Mouse (Mus musculus) hindbrain, embryonic 13.5 days (tissue): ENCODE measurements around the gene Tjp3. TPM values are rescaled to one million over a fixed set of nuclear protein-coding genes. Genes with fewer than 3 reads are reported as not detected.
"Not testable (repeated sequence)": the region's sequence is repeated elsewhere in the genome, so short reads cannot be mapped to it uniquely, and the experiment has no call there.

Experiments
- ATAC-seq: fragments of 200-750 bp; cut with Nextera tagmentation; 2 replicates; pipeline ENCODE4 v1.8.0; 2017; ENCODE audit warnings: moderate TSS enrichment; ENCODE audit not compliant: low FRiP score
- H3K27ac ChIP-seq: fragments of 300-500 bp; sonication (generic); 2 replicates; pipeline ENCODE4 v1.5.1; 2015; ENCODE audit warnings: inconsistent platforms, mild to moderate bottlenecking, moderate library complexity
- H3K27me3 ChIP-seq: fragments of 300-500 bp; sonication (generic); 2 replicates; pipeline ENCODE4 v1.6.1; 2015; ENCODE audit warnings: mild to moderate bottlenecking, inconsistent platforms
- H3K36me3 ChIP-seq: fragments of 300-500 bp; sonication (generic); 2 replicates; pipeline ENCODE4 v1.6.1; 2015; ENCODE audit warnings: mild to moderate bottlenecking, inconsistent platforms
- H3K4me1 ChIP-seq: fragments of 300-500 bp; sonication (generic); replicated peaks from 2 replicates; pipeline ENCODE4 v1.6.1; 2015; ENCODE audit warnings: inconsistent platforms
- H3K4me2 ChIP-seq: fragments of 300-500 bp; sonication (generic); 2 replicates; pipeline ENCODE4 v1.6.1; 2015; ENCODE audit warnings: inconsistent platforms, mild to moderate bottlenecking, moderate library complexity
- H3K4me3 ChIP-seq: fragments of 300-500 bp; sonication (generic); 2 replicates; pipeline ENCODE4 v1.5.1; 2015; ENCODE audit warnings: mild to moderate bottlenecking, inconsistent platforms
- H3K9ac ChIP-seq: fragments of 300-500 bp; sonication (generic); 2 replicates; pipeline ENCODE4 v1.6.1; 2015; ENCODE audit warnings: mild to moderate bottlenecking, inconsistent platforms
- H3K9me3 ChIP-seq: fragments of 300-500 bp; sonication (generic); 2 replicates; pipeline ENCODE4 v1.6.1; 2016; ENCODE audit warnings: inconsistent platforms
- WGBS: fragments of 180-500 bp; shearing (Covaris S2); methylation state at CpG from one replicate; pipeline ENCODE4 v1.1.7; 2015; 5-methylcytosine and 5-hydroxymethylcytosine counted together
- microRNA-seq: library from miRNA; unstranded; fragments of <30 nt; microRNA quantifications from one replicate; pipeline ENCODE4, GENCODE M21; 2016
- polyA plus RNA-seq: library from polyadenylated mRNA; unstranded; fragments of >200 nt; fragmentation: Nextera tagmentation; extraction: Ambion mirVana; gene quantifications from 2 replicates; pipeline ENCODE4 v1.2.1, GENCODE M21; 2015

The Tjp3 gene
- polyA plus RNA-seq, 1 experiment from 2014 or later: 4.5 TPM

GRCm38 (mm10) chr10:81231436-81231835 is 59.9 kb downstream of the Tjp3 start:
- ATAC-seq: no peak
- H3K4me2 ChIP-seq: peak overlapping the region; percentile 75

GRCm38 (mm10) chr10:81230438-81231332 is 60.7 kb downstream of the Tjp3 start, which contains the start of gene Atcay:
Gene Atcay, minus strand, starts transcription at chr10:81230833.
- 5% methylated on average over 27 of the region's 27 CpGs for WGBS
- peaks cover 47% of the 10 kb centered on the region for H3K4me1 ChIP-seq
- ATAC-seq: peak; percentile 87

More at GRCm38 (mm10) chr10:81231436-81231835, 59.9 kb downstream of the Tjp3 start:
- peak overlapping the region; percentile 92 for H3K27ac ChIP-seq
- H3K4me1 ChIP-seq: peaks cover 46% of the 10 kb centered on the region
- H3K27me3 ChIP-seq: no peaks in the 10 kb centered on the region
- no peaks in the 10 kb centered on the region for H3K9me3 ChIP-seq
- 44% methylated on average over 7 of the region's 7 CpGs for WGBS
- peak overlapping the region; percentile 87 for H3K9ac ChIP-seq
- 0 out of 2 replicates have a peak, but pooled peaks cover 4% of the 10 kb centered on the region for H3K36me3 ChIP-seq
- peak overlapping the region; percentile 58 for H3K4me3 ChIP-seq

GRCm38 (mm10) chr10:81229735-81230437 is 61.5 kb downstream of the Tjp3 start:
- ATAC-seq: 0 out of 2 replicates have a peak, but pooled peaks have one; percentile 22
- H3K36me3 ChIP-seq: peaks cover 6% of the 10 kb centered on the region
- no peaks in the 10 kb centered on the region for H3K27me3 ChIP-seq
- peak overlapping the region; percentile 87 for H3K9ac ChIP-seq
- H3K4me2 ChIP-seq: peak overlapping the region; percentile 75
- H3K4me3 ChIP-seq: peak overlapping the region; percentile 58
- peak overlapping the region; percentile 92 for H3K27ac ChIP-seq
- H3K9me3 ChIP-seq: no peaks in the 10 kb centered on the region
- 6% methylated on average over 20 of the region's 20 CpGs for WGBS
- H3K4me1 ChIP-seq: peaks cover 47% of the 10 kb centered on the region

More at GRCm38 (mm10) chr10:81230438-81231332, 60.7 kb downstream of the Tjp3 start, which contains the start of gene Atcay:
- Histone ChIP-seq H3K4me3 (peak within 1 kb of the TSS; percentile 58), H3K9ac (peak within 1 kb of the TSS; percentile 87), H3K27ac (peak within 1 kb of the TSS; percentile 92), H3K36me3 (peaks cover 6% of the 10 kb centered on the region; the same call in 1 of the 2 replicates), H3K27me3 (no peaks in the 10 kb centered on the region), H3K4me2 (peak within 1 kb of the TSS; percentile 75), H3K9me3 (no peaks in the 10 kb centered on the region)

GRCm38 (mm10) chr10:81223731-81224130 is 67.7 kb downstream of the Tjp3 start:
- Histone ChIP-seq H3K36me3 (peaks cover 63% of the 10 kb centered on the region), H3K4me1 (peaks cover 20% of the 10 kb centered on the region)
- not testable (repeated sequence) for H3K4me3 ChIP-seq, H3K4me2 ChIP-seq, H3K9ac ChIP-seq, H3K9me3 ChIP-seq, H3K27me3 ChIP-seq, H3K27ac ChIP-seq, ATAC-seq
- WGBS: 72% methylated on average over 2 of the region's 2 CpGs

Small RNAs within 50 kb of the gene (microRNA-seq; reads per million reads assigned to microRNA genes)
- 13.3 reads per million, percentile 25 among the genes with 10 or more reads in this experiment for gene Mir3057

Other genes with a start within 250 kb of the Tjp3 start
- 292 and 304 TPM in 2 replicates for gene Sgta, start 231.4 kb downstream of the Tjp3 start, polyA plus RNA-seq
- 45.0 and 46.9 TPM in 2 replicates for gene Thop1, start 221.5 kb downstream of the Tjp3 start, polyA plus RNA-seq
- 0.26 and 0.41 TPM in 2 replicates for gene Creb3l3, start 192.7 kb downstream of the Tjp3 start, polyA plus RNA-seq
- 224 and 227 TPM in 2 replicates for gene Map2k2, start 185.7 kb downstream of the Tjp3 start, polyA plus RNA-seq
- 13.2 and 13.5 TPM in 2 replicates for gene Zbtb7a, start 156.4 kb downstream of the Tjp3 start, polyA plus RNA-seq
- gene Pias4, start 123.7 kb downstream of the Tjp3 start, polyA plus RNA-seq: 58.4 and 62.3 TPM in 2 replicates
- 561 and 576 TPM in 2 replicates for gene Eef2, start 115.0 kb downstream of the Tjp3 start, polyA plus RNA-seq
- 59.1 and 61.7 TPM in 2 replicates for gene Dapk3, start 108.6 kb downstream of the Tjp3 start, polyA plus RNA-seq
- gene 4930442H23Rik, start 107.7 kb downstream of the Tjp3 start, polyA plus RNA-seq: 0.13 and 0.26 TPM in 2 replicates
- gene Nmrk2, start 89.5 kb downstream of the Tjp3 start, polyA plus RNA-seq: 0.09 and 0.10 TPM in 2 replicates
- 68.1 TPM in 2 replicates for gene Atcay, start 60.7 kb downstream of the Tjp3 start, polyA plus RNA-seq
- gene Zfr2, start 58.4 kb downstream of the Tjp3 start, polyA plus RNA-seq: 19.7 and 21.6 TPM in 2 replicates
- gene Matk, start 38.6 kb downstream of the Tjp3 start, polyA plus RNA-seq: 16.4 and 16.9 TPM in 2 replicates
- 134 and 144 TPM in 2 replicates for gene Mrpl54, start 24.6 kb downstream of the Tjp3 start, polyA plus RNA-seq
- gene Apba3, start 24.6 kb downstream of the Tjp3 start, polyA plus RNA-seq: 29.7 and 30.6 TPM in 2 replicates
- 97.2 and 102 TPM in 2 replicates for gene Pip5k1c, start 1.4 kb upstream of the Tjp3 start, polyA plus RNA-seq
- 33.5 and 34.7 TPM in 2 replicates for gene Cactin, start 29.5 kb upstream of the Tjp3 start, polyA plus RNA-seq
- 4.6 and 5.6 TPM in 2 replicates for gene Tbxa2r, start 37.1 kb upstream of the Tjp3 start, polyA plus RNA-seq
- gene Gipc3, start 51.7 kb upstream of the Tjp3 start, polyA plus RNA-seq: not detected in 2 replicates
- 47.3 and 50.4 TPM in 2 replicates for gene Hmg20b, start 58.9 kb upstream of the Tjp3 start, polyA plus RNA-seq
- gene Mfsd12, start 65.9 kb upstream of the Tjp3 start, polyA plus RNA-seq: 11.9 and 12.4 TPM in 2 replicates
- 1.0 and 1.1 TPM in 2 replicates for gene 4930404N11Rik, start 74.2 kb upstream of the Tjp3 start, polyA plus RNA-seq
- 121 and 126 TPM in 2 replicates for gene Fzr1, start 86.9 kb upstream of the Tjp3 start, polyA plus RNA-seq
- 72.1 and 74.8 TPM in 2 replicates for gene Dohh, start 92.8 kb upstream of the Tjp3 start, polyA plus RNA-seq
- 6.5 and 8.1 TPM in 2 replicates for gene Gm48551, start 92.9 kb upstream of the Tjp3 start, polyA plus RNA-seq
- gene Gm48552, start 97.4 kb upstream of the Tjp3 start, polyA plus RNA-seq: 2.0 and 2.3 TPM in 2 replicates
- gene Smim24, start 101.5 kb upstream of the Tjp3 start, polyA plus RNA-seq: 1.8 TPM in 2 replicates
- 21.3 and 22.4 TPM in 2 replicates for gene Nfic, start 164.1 kb upstream of the Tjp3 start, polyA plus RNA-seq
- 61.3 and 69.0 TPM in 2 replicates for gene Celf5, start 191.1 kb upstream of the Tjp3 start, polyA plus RNA-seq
- 56.0 and 62.1 TPM in 2 replicates for gene Ncln, start 204.8 kb upstream of the Tjp3 start, polyA plus RNA-seq
- gene S1pr4, start 208.6 kb upstream of the Tjp3 start, polyA plus RNA-seq: 0.93 and 0.95 TPM in 2 replicates
- gene Gna15, start 232.6 kb upstream of the Tjp3 start, polyA plus RNA-seq: 1.2 and 1.7 TPM in 2 replicates